ENCODE assay signal across 21 mouse cellular contexts in genomic region chr9:60247998-60248397, GRCm38 (mm10).
A peak's percentile ranks its signal among the peaks of the same experiment; 100 is the strongest.
DNase-seq lines count a peak whose midpoint lies in the region; ATAC-seq and TF ChIP-seq lines count a peak whose summit lies in the region.
"Had no signal": no experiment of that assay in that cellular context is flagged by ENCODE, and none has a peak within 500 bp of the region (broad histone marks: within the 10 kb centered on the region; RNA-seq: fewer than 3 reads in every experiment).

No protein-coding gene starts in this region.

- H3K27ac ChIP-seq in kidney, adult 2 months (ENCODE audit: insufficient read depth, low read depth, low read length), result no peak overlapping the region
- no peak overlapping the region for H3K27ac ChIP-seq in kidney, embryonic 16.5 days (ENCODE audit: low read length)
- H3K27ac ChIP-seq: embryonic facial prominence, embryonic 13.5 days; embryonic facial prominence, embryonic 15.5 days; forebrain, embryonic 13.5 days had no signal

- no peaks in the 10 kb centered on the region for H3K9me3 ChIP-seq in kidney, embryonic 16.5 days (ENCODE audit: low read length)
- H3K9me3 ChIP-seq: embryonic facial prominence, embryonic 13.5 days; embryonic facial prominence, embryonic 15.5 days; forebrain, embryonic 13.5 days had no signal

- H3K4me2 ChIP-seq in kidney, embryonic 16.5 days (replicated peaks; ENCODE audit: low read depth, low read length), result no peak overlapping the region
- H3K4me2 ChIP-seq: embryonic facial prominence, embryonic 13.5 days; embryonic facial prominence, embryonic 15.5 days; forebrain, embryonic 13.5 days had no signal

- WGBS in kidney, adult 2 months, result 76% methylated on average over 3 of the region's 3 CpGs
- 73% methylated on average over 3 of the region's 3 CpGs for WGBS in kidney, embryonic 16.5 days

- no peak overlapping the region for H3K9ac ChIP-seq in kidney, embryonic 16.5 days (replicated peaks; ENCODE audit: low read length)
- H3K9ac ChIP-seq: embryonic facial prominence, embryonic 13.5 days; embryonic facial prominence, embryonic 15.5 days; forebrain, embryonic 13.5 days had no signal

- no peaks in the 10 kb centered on the region for H3K36me3 ChIP-seq in kidney, adult 2 months (ENCODE audit: control insufficient read depth, insufficient read depth, low read length)
- no peaks in the 10 kb centered on the region for H3K36me3 ChIP-seq in kidney, embryonic 16.5 days (ENCODE audit: insufficient read depth, low read length)
- H3K36me3 ChIP-seq: embryonic facial prominence, embryonic 13.5 days; embryonic facial prominence, embryonic 15.5 days had no signal

- no peak overlapping the region for H3K4me3 ChIP-seq in kidney, adult 2 months (ENCODE audit: insufficient read depth, low read depth, low read length)
- no peak overlapping the region for H3K4me3 ChIP-seq in kidney, embryonic 16.5 days (ENCODE audit: low read length)
- H3K4me3 ChIP-seq: embryonic facial prominence, embryonic 13.5 days; embryonic facial prominence, embryonic 15.5 days; erythroblast, embryonic 14.5 days; forebrain, embryonic 13.5 days had no signal

- DNase-seq in heart, adult 11 months, result peak; percentile 81
- no peak for DNase-seq in heart, postnatal 25 days (ENCODE audit: low spot score)
- DNase-seq in kidney, adult 2 months, result peak; percentile 25
- DNase-seq in lung, postnatal 10 days, result peak; percentile 43
- DNase-seq in lung, postnatal 14 days, result no peak
- DNase-seq: adrenal gland, adult 2 months; adrenal gland, postnatal 10 days; adrenal gland, postnatal 25 days; cerebellum, adult 11 months; cerebellum, adult 18-20 months; cerebellum, adult 8-10 months; cerebellum, adult 9-11 months; cerebellum, postnatal 14 days; cerebellum, postnatal 36 days; embryo, embryonic 11 days had no signal

- no peaks in the 10 kb centered on the region for H3K4me1 ChIP-seq in kidney, adult 2 months (ENCODE audit: control insufficient read depth, insufficient read depth, low read length)
- H3K4me1 ChIP-seq in kidney, embryonic 16.5 days (ENCODE audit: insufficient read depth, low read length), result 0 out of 2 replicates have a peak, but pooled peaks cover 4% of the 10 kb centered on the region
- H3K4me1 ChIP-seq: embryonic facial prominence, embryonic 13.5 days; embryonic facial prominence, embryonic 15.5 days; forebrain, embryonic 13.5 days had no signal

- no peak for ATAC-seq in kidney, embryonic 16.5 days (ENCODE audit: low FRiP score, low TSS enrichment)
- ATAC-seq: forebrain, embryonic 13.5 days; forebrain, embryonic 16.5 days had no signal

- no peak for TF ChIP-seq POLR2A in kidney, adult 2 months (IDR thresholded peaks at IDR 0.05; ENCODE audit: low read depth, low read length)

- H3K27me3 ChIP-seq in kidney, adult 2 months (replicated peaks; ENCODE audit: control insufficient read depth, insufficient read depth, low read length), result no peaks in the 10 kb centered on the region
- H3K27me3 ChIP-seq in kidney, embryonic 16.5 days (ENCODE audit: insufficient read depth, low read length), result no peaks in the 10 kb centered on the region
- H3K27me3 ChIP-seq: embryonic facial prominence, embryonic 15.5 days had no signal

- intact Hi-C loops in heart, postnatal 25 days (cut with DNase I), result loop anchor here (2.0 to 5.0 kb wide), 3 partner anchors 299 to 439 kb away; partner anchors contain the start of gene Lrrc49

- TF ChIP-seq CTCF in kidney, adult 2 months (conservative IDR thresholded peaks at IDR 0.05; ENCODE audit: insufficient read depth, insufficient read length, low read depth, low read length), result no peak

Comparison
In these comparisons a context has a peak if more than half of its experiments do, and no peak if none do; other contexts are left out.
1. DNase-seq: peak in heart, adult 11 months (single experiment), kidney, adult 2 months (single experiment) and lung, postnatal 10 days (single experiment); none in heart, postnatal 25 days (single experiment) and lung, postnatal 14 days (single experiment).